Mouse (Mus musculus): ENCODE results near the gene Med16.
A peak's percentile ranks its signal among the peaks of the same experiment; 100 is the strongest.

The Med16 gene

DNA sequence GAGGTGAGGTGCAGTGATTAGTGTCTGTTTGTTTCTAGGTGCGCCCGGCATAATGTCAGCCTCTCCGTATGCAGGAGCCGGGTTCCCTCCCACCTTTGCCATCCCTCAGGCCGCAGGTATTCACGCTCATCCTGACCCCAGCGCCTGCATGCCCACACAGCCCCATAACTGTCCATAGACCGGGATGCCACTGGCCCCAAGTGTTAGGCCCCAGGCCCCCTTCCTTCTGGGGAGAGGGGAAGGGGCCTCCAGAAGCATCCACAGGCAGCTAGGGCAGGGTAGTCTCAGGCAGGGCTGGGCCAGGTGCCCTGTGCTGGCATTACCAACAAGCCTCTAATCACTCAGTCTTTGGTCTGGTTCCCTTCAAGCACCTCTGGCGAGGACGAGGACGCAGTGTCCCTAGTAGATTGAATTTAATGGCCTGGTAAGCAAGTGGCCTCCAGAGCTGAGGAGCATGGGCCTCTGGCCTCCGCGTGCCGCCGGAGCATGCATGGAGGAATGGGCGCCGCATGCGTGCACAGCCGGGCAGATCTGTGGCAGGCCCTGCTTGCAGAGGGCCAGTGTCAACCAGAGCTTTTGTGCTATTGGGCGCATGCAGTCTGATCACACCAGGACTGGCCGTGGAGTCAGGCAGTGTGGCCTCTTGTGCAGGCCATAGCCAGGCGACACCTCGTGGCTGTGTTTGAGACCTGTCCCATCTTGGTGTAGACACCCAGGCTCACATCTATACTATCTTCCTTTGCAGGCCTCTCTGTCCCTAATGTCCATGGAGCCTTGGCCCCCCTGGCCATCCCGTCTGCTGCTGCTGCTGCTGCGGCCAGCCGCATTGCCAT, 48.4 kb downstream of the Med16 start:
- no peak for ATAC-seq (ENCODE audit: low TSS enrichment)

DNA sequence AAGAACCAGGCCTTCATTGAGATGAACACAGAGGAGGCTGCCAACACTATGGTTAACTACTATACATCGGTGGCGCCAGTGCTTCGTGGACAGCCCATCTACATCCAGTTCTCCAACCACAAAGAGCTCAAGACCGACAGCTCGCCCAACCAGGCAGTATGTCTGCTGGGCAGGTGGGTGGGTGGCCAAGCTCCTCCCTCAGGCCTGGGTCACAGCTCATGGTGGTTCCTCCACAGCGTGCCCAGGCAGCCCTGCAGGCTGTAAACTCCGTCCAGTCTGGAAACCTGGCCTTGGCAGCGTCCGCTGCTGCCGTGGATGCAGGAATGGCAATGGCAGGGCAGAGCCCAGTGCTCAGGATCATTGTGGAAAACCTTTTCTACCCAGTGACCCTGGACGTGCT, 49.6 kb downstream of the Med16 start:
- no peak for ATAC-seq (ENCODE audit: low TSS enrichment)

DNA sequence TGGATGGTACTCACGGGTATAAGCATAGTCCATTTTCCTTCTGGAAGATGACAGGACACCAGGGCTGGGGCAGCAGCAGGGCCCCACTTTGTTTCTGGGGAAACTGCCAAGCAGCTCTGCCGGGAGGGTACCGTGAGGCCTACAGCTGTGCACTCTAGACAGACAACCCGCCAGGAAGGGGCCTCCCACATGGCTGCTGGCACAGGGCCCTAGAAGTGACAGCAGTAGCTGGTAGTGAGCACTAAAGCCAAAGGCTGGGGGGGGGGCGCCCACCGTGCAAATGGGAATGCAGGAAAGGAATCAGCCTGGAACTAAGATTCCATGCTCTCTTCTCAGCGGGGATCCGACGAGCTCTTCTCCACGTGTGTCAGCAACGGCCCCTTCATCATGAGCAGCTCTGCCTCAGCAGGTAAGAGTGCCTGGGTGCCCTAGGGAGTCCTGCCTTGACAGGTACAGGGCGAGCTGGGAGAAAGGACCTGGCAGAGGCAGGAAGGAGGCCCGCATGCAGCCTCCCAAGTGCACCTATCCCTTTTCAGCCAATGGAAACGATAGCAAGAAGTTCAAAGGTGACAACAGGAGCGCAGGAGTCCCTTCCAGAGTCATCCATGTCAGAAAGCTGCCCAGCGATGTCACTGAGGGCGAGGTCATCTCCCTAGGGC, 50.2 kb downstream of the Med16 start:
- no peak for ATAC-seq (ENCODE audit: low TSS enrichment)

DNA sequence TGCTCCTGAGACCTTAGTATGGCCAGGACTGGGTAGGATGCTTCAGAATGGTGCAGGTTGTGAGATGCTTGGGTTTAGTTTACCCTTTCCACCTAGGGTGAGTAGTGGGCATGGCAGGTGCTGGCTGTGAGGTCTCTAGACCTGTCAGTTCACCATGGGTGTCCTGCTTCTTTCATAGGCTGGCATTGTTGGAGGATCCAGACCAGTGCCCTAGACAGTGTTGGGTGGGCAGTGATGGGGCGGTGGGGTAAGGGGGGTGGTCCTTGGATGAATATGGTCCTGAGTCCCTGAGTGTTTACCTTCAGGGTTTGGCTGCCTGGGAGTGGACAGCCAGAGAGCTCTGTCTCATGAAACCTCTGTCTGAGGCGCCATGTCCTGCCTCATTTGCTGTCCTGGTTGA, 50.8 kb downstream of the Med16 start:
- ATAC-seq (ENCODE audit: low TSS enrichment), result no peak

DNA sequence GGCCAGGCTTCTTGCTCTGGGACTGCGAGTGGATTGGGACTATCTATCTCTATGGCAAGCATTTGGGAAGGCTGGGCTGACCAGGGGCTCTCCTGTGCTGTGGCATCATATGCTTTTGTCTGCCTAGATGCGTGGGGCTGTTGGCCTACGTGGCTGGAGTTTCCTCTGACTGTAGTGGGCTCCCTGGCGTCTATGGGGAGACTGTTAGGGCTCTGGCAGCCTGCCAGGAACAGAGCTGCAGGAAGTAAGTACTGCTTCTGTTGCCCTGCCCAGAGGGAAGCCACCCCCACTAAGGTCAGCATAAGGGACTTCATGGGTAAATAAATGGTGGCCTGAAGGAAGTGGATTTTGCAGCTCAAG, 51.3 kb downstream of the Med16 start:
- no peak for ATAC-seq (ENCODE audit: low TSS enrichment)

DNA sequence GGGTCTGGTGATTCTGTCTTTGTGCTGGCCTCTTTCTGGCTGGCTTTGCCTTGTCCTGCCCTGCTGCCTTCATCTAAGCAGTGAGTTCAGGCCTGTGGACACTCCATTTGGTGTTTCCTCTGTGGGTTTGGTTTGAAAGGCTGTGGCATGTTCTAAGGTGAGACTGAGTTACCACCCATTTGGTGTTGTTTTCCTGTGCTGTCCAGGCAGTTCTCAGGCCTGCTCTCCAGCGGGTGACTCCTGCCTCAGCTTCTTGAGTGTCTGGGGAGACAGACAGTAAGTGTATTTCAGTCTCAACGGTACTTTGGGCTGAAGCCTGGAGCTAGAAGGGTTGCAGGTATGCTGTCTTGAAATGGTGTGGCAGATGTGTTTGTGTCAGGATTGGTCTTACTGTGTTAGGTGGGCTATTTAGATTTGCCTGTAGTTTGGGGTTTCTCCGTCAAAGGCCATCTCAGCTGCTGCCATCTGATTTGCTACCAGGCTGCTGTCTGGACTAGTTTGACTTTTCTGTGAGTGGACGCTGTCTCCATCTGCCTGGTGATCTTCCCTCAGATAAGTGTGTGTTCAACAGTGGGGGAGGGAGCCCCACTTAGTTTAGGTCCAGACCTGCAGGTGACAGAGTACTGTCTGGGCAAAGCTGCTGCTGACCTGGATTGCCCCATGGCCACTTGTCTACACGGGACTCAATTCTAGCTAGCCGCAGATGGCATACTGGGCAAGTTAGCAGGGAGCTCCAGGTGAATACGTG, 51.8 kb downstream of the Med16 start:
- no peak for ATAC-seq (ENCODE audit: low TSS enrichment)

DNA sequence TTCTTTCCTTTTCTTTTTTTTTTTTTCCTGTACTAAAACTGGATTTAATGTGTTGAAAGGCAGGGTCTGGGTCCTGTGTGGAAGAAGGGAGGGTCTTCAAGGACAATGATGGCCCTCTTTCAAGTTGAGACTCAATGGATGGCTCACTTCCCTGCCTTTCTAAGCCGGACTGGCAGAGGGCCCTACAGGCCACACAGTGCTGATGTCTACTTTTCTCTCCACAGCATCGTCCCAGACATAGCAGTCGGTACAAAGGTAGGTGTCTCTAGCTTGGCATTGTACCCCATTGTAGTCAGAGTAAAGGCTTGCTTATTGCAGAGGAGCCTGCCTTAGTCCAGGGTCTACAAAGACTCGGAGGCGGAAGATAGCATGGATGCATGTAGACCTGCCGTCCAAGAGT, 52.4 kb downstream of the Med16 start:
- no peak for ATAC-seq (ENCODE audit: low TSS enrichment)

DNA sequence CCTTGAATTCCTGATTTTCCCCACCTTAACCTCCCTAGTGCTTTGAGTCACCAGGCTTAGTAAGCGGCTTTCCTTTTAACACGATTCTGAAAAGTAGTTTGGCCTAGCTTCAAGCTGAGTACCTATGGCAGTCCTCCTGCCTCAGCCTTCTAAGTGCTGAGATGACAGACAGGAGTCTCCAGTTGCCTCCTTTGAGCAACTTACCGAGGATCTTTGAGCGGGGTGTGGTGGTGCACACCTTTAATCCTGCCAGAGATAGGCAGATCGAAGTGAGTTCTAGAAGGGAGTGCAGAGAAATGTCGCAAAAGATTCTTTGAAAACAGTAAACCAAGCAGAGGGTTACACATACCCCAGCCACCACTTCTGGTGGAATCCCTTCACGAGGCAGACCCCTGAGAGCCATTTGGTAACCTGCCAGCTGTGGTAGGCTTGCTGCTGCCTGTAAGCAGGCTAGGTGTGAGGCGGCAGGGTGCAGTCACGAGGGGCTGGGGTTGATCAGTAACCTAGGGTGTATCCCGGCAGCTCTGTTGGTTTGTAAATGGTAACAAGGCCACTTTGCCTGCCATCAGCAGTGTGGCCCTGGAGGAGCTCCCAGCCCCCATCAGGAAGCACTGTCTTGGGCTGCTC, 53.1 kb downstream of the Med16 start:
- ATAC-seq (ENCODE audit: low TSS enrichment), result no peak

DNA sequence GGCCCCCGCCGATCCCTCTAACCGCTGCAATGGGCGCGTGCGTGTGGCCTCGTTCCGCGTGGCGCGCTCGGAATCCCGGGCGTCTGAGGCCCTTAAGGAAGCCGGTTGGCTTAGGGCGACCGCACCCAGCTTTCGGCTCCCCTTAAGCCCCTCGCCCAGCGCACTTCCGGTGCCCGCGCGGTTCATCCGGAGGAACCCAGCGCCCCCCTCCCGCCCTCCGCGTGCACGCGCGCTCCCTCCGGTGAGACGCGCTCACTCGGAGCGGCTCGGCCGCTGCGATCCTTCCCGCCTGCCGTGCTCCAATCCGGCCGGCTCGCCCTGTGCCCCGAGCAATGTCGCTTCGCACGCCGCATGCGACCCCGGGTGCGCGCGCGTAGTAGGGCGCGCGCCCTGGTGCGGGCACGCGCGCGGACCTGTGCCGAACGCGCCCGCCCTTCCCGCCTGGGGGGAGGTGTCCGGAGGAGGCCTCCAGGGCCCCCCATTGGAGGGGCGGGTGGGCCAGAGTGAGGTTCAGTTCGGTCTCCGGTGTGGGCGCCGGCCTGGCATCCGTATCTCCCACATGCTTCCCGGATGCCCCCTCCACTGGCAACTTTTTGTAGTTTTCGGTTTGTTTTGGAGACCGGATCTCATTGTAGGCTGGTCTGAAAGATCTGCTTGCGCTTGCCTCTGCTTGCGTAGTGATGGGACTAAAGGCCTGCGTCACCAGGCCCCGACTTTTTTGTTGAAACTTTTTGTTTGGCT, 53.8 kb downstream of the Med16 start:
- ATAC-seq (ENCODE audit: low TSS enrichment), result peak; percentile 2; the same call in 1 of the 2 replicates

DNA sequence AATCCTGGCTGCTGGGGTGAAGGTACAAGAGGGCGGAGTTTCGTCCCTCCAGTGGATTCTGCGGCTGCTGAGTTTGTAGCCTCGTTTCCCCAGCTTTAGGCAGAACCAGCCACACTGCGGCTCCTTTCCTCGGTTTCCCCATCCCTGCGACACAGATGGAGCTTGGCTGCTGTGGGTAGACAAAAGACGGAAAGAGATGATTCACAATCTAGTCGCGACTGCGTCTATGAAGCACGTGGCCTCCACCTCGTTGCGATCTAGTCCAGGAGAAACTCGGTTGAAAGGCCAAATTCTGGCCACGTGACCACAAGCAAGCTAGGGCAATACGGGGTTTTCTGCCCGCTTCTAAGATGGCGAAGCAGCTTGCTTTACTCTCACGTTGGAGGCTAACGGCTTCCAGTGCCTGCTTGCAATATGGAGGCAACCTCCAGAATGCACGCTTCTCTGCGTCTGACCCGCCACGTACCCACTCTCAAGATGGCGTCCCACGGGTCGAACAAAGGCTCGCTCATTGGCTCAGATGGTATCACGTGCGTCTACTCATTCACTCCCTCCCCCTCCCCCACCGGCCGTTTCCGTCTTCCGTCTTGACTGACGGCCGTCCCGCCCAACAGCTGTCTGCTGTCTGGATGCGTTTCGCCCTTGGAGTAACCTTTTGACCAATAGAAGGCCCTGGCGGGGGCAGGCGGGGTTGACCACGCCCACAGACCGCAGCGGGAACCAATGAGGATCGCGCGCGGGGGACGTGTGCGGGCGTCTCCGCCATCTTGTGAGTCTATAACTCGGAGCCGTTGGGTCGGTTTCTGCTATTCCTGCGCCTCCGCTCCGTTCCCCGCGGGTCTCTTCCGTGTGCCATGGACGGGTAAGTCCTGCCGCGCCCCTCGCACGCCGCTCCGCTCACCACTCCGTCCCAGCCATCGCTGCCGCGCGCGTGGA, 54.6 kb downstream of the Med16 start, which contains the start of gene Ptbp1:
TSS of gene Ptbp1 (plus strand) at position 568 of the 936 bp plus-strand sequence.
- ATAC-seq (ENCODE audit: low TSS enrichment), result peak; percentile 86

DNA sequence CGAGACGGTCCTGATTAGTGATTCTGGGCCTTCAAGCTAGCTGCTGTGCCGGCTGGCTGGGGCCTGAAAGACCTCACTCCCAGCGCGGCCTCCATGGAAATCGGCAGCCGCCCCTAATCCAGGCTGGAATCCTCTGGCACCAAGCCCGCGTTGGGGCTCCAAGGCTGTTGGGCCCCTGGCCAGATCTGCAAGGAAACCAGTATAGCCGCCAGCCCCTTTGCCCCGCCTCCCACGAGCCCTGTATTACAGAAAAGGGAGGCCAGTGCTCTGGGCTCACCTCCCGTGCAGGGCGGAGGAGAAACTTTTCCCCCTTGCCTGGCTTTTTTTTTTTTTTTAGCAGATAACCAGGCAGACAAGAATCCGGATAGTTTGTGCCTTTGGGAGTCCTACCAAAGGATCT, 55.3 kb downstream of the Med16 start:
- ATAC-seq (ENCODE audit: low TSS enrichment), result 0 out of 2 replicates have a peak, but pooled peaks have one; percentile 2

DNA sequence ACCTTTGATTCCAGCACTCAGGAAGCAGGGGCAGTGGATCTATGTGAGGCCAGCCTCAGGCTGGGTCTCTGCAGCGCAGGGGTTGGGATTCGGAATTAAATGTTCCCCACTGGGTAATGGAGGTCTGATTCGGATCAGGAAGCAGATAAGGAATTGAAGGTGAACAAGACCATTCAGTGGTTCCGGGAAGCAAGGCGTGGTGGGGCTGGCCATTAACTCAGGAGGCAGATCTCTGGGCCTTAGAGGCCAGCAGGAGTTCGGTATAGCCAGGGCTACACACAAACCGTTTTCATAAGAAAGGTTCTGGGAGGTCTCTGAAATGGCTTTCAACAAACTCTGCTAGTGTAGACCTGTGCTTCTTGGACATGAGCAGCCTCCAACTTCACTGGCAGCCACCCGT, 55.9 kb downstream of the Med16 start:
- no peak for ATAC-seq (ENCODE audit: low TSS enrichment)

DNA sequence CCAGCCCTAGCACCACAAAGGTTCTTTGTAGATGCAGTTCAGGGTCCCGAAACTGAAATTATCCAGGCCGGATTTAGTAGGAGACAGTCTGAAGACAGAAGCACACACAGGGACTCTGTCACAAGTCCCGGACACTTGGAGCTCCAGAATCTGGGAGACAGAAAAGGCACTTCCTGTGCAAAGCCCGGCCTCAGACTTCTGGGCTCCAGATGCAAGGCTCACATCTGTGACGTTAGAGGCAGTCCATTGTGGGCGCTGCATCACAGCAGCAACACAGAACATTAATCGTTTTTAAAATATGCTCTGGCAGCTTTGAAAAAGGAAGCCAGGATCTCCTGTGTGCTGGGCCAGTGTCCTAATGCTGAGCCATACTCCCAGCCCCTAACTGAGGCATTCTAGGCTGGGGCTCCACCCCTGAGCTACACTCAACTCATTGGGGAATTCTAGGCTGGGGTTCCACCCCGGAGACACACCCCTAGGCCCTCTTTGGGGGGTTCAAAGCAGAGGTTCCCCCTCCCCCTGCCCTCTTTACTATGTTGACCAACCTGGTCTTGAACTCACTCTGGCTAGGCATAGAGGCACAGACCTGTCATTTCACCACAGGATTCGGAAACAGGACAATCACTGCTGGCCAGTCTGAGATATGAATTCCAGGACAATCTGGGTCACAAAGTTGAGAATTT, 56.5 kb downstream of the Med16 start:
- ATAC-seq (ENCODE audit: low TSS enrichment), result no peak

DNA sequence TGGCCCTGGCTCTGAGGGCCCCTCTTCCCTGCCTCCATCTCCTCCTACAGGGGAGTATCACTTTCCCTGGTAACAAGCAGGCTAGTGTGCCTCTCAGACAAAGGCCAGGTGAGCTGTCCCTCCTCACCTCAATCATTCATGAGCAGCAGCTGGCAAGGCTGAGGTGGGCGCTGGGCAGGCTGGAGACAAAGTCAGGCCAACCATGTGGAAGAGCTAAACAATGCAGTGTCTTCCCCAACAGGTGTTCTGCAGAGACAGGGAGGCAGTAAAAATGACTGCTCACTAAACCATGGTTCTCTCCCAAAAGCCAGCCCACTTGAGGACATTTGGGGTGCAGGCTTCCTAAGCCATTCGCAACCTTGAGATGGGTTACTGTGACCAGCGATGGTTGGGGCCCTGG, 57.1 kb downstream of the Med16 start:
- ATAC-seq (ENCODE audit: low TSS enrichment), result no peak

DNA sequence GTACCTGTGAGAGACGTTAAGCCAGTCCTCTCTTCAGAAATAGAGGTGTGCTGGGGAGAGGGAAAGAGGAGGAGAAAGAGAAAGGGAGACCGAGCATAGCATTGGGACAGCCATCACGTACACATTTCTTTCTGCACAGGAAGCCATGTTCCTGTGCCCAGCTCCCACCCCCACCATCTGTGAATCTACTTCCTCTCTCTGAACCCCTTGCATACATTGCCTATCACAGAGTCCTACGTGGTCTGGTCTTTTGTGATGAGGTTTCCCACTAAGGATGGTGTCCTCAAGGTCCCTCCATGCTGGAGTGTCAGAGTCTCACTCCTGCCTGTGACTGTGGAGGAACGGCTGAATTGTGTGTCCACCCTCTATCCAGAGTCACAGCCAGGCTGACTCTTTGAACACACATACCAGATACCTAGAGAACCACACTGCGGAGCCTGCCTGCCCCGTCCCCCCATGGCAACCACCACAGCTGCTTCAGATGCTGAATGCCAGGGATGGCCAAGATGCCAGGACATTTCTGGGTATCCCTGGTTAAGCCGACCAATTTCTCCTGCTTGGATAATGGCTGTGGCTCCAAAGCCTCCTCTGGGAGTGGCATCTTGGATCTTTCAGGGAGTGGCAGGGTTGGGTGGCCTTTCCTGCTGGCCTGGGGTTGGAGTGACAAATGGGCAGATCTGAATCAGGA, 58.6 kb downstream of the Med16 start:
- no peak for ATAC-seq (ENCODE audit: low TSS enrichment)

DNA sequence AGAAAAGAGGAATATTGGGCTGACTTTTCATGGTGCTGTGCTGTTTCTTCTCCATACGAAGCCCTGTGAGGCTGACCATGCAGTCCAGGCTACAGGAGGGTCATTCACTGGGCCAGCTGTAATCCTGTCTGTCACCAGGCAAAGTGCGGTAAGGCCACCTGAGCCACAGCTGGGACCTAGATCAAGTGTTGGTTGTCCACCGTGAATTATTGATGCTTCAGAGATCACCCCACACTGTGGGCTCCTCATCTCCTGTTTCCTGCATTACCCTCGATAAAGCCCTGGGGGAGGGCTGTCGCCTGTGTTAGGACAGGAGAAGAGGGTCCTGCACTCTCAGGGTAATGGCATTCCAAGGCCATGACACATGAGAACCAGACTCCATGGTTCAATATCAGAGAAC, 62.2 kb downstream of the Med16 start:
- ATAC-seq (ENCODE audit: low TSS enrichment), result no peak

All from frontal cortex, adult (tissue).